Mouse (Mus musculus) midbrain, embryonic 12.5 days (tissue): ENCODE measurements around the gene Lmntd1. TPM values are rescaled to one million over a fixed set of nuclear protein-coding genes. Genes with fewer than 3 reads are reported as not detected.

Source experiments
- ATAC-seq: fragments of 200-750 bp; cut with Nextera tagmentation; 2 replicates; pipeline ENCODE4 v1.8.0; 2017; ENCODE audit warnings: low read depth, moderate TSS enrichment, moderate library complexity; ENCODE audit not compliant: low FRiP score
- H3K27ac ChIP-seq: fragments of 300-500 bp; sonication (generic); replicated peaks from 2 replicates; pipeline ENCODE4 v1.5.1; 2016; ENCODE audit warnings: mild to moderate bottlenecking
- H3K27me3 ChIP-seq: fragments of 300-500 bp; sonication (generic); 2 replicates; pipeline ENCODE4 v1.6.1; 2016; ENCODE audit warnings: mild to moderate bottlenecking
- H3K36me3 ChIP-seq: fragments of 300-500 bp; sonication (generic); 2 replicates; pipeline ENCODE4 v1.6.1; 2016
- H3K4me1 ChIP-seq: fragments of 300-500 bp; sonication (generic); 2 replicates; pipeline ENCODE4 v1.6.1; 2016
- H3K4me2 ChIP-seq: fragments of 300-500 bp; sonication (generic); replicated peaks from 2 replicates; pipeline ENCODE4 v1.6.1; 2016; ENCODE audit warnings: mild to moderate bottlenecking, moderate library complexity
- H3K4me3 ChIP-seq: fragments of 300-500 bp; sonication (generic); 2 replicates; pipeline ENCODE4 v1.5.1; 2016; ENCODE audit warnings: mild to moderate bottlenecking
- H3K9ac ChIP-seq: fragments of 300-500 bp; sonication (generic); replicated peaks from 2 replicates; pipeline ENCODE4 v1.6.1; 2016; ENCODE audit warnings: mild to moderate bottlenecking, moderate library complexity
- H3K9me3 ChIP-seq: fragments of 300-500 bp; sonication (generic); 2 replicates; pipeline ENCODE4 v1.6.1; 2016; ENCODE audit warnings: mild to moderate bottlenecking
- WGBS: fragments of 180-500 bp; shearing (Covaris S2); methylation state at CpG from one replicate; pipeline ENCODE4 v1.1.7; 2016; 5-methylcytosine and 5-hydroxymethylcytosine counted together
- polyA plus RNA-seq: library from polyadenylated mRNA; unstranded; fragments of >200 nt; fragmentation: Nextera tagmentation; extraction: Ambion mirVana; gene quantifications from 2 replicates; pipeline ENCODE4 v1.2.1, GENCODE M21; 2016

The Lmntd1 gene
- polyA plus RNA-seq, 1 experiment from 2014 or later, result 0.46 TPM

GRCm38 (mm10) chr6:145511265-145511664 lies 102.9 kb downstream of the Lmntd1 start:
- ATAC-seq, result no peak
- no peak overlapping the region for H3K27ac ChIP-seq
- no peaks in the 10 kb centered on the region for H3K9me3 ChIP-seq
- 43% methylated on average over 8 of the region's 8 CpGs for WGBS
- peaks cover 3% of the 10 kb centered on the region; the same call in 1 of the 2 replicates for H3K4me1 ChIP-seq
- no peak overlapping the region for H3K4me2 ChIP-seq
- no peak overlapping the region for H3K9ac ChIP-seq
- no peak overlapping the region for H3K4me3 ChIP-seq
- no peaks in the 10 kb centered on the region for H3K36me3 ChIP-seq
- no peaks in the 10 kb centered on the region for H3K27me3 ChIP-seq

- H3K36me3 ChIP-seq, result no peaks in the 10 kb centered on the region
- no peak overlapping the region for H3K27ac ChIP-seq
- H3K4me1 ChIP-seq, result no peaks in the 10 kb centered on the region
- no peaks in the 10 kb centered on the region for H3K9me3 ChIP-seq
- ATAC-seq, result no peak
- H3K9ac ChIP-seq, result no peak overlapping the region
- H3K4me2 ChIP-seq, result no peak overlapping the region
- WGBS, result 90% methylated on average over 12 of the region's 12 CpGs
- H3K27me3 ChIP-seq, result no peaks in the 10 kb centered on the region
- no peak overlapping the region for H3K4me3 ChIP-seq
Measured at GRCm38 (mm10) chr6:145508828-145509227, 105.3 kb downstream of the Lmntd1 start.

GRCm38 (mm10) chr6:145501751-145502150 lies 112.4 kb downstream of the Lmntd1 start:
- ATAC-seq, result no peak
- no peaks in the 10 kb centered on the region for H3K9me3 ChIP-seq
- 89% methylated on average over 7 of the region's 7 CpGs for WGBS

GRCm38 (mm10) chr6:145499574-145500546 lies 114.3 kb downstream of the Lmntd1 start:
- Histone ChIP-seq H3K4me3 (no peak overlapping the region), H3K4me2 (no peak overlapping the region), H3K9me3 (no peaks in the 10 kb centered on the region), H3K36me3 (no peaks in the 10 kb centered on the region), H3K27me3 (0 out of 2 replicates have a peak, but pooled peaks cover 3% of the 10 kb centered on the region), H3K9ac (no peak overlapping the region), H3K27ac (no peak overlapping the region), H3K4me1 (no peaks in the 10 kb centered on the region)
- no peak for ATAC-seq
- WGBS, result 85% methylated on average over 19 of the region's 19 CpGs

More at GRCm38 (mm10) chr6:145501751-145502150, 112.4 kb downstream of the Lmntd1 start:
- Histone ChIP-seq H3K4me3 (no peak overlapping the region), H3K9ac (no peak overlapping the region), H3K4me2 (no peak overlapping the region), H3K27me3 (0 out of 2 replicates have a peak, but pooled peaks cover 3% of the 10 kb centered on the region), H3K4me1 (no peaks in the 10 kb centered on the region), H3K27ac (no peak overlapping the region), H3K36me3 (no peaks in the 10 kb centered on the region)

- no peaks in the 10 kb centered on the region for H3K36me3 ChIP-seq
- no peaks in the 10 kb centered on the region for H3K9me3 ChIP-seq
- H3K9ac ChIP-seq, result no peak overlapping the region
- H3K4me2 ChIP-seq, result no peak overlapping the region
- H3K27ac ChIP-seq, result no peak overlapping the region
- no peaks in the 10 kb centered on the region for H3K4me1 ChIP-seq
- H3K27me3 ChIP-seq, result 0 out of 2 replicates have a peak, but pooled peaks cover 3% of the 10 kb centered on the region
- no peak overlapping the region for H3K4me3 ChIP-seq
- ATAC-seq, result no peak
- 92% methylated on average over 7 of the region's 7 CpGs for WGBS
Measured at GRCm38 (mm10) chr6:145495731-145496130, 118.4 kb downstream of the Lmntd1 start.

GRCm38 (mm10) chr6:145488251-145488650 lies 125.9 kb downstream of the Lmntd1 start:
- Histone ChIP-seq H3K4me3 (no peak overlapping the region), H3K27me3 (no peaks in the 10 kb centered on the region; the same call in 1 of the 2 replicates), H3K36me3 (no peaks in the 10 kb centered on the region), H3K9ac (no peak overlapping the region), H3K4me2 (no peak overlapping the region), H3K4me1 (peaks cover 10% of the 10 kb centered on the region; the same call in 1 of the 2 replicates), H3K9me3 (no peaks in the 10 kb centered on the region), H3K27ac (no peak overlapping the region)
- no peak for ATAC-seq
- 80% methylated on average over 2 of the region's 2 CpGs for WGBS

- H3K9me3 ChIP-seq, result no peaks in the 10 kb centered on the region
- peak overlapping the region; percentile 35 for H3K27ac ChIP-seq
- WGBS, result 62% methylated on average over 12 of the region's 12 CpGs
- H3K4me2 ChIP-seq, result no peak overlapping the region
- no peaks in the 10 kb centered on the region for H3K36me3 ChIP-seq
- no peak for ATAC-seq
- H3K9ac ChIP-seq, result no peak overlapping the region
- H3K4me1 ChIP-seq, result peaks cover 19% of the 10 kb centered on the region
- H3K27me3 ChIP-seq, result peaks cover 9% of the 10 kb centered on the region; the same call in 1 of the 2 replicates
- no peak overlapping the region for H3K4me3 ChIP-seq
Measured at GRCm38 (mm10) chr6:145485986-145486605, 128.0 kb downstream of the Lmntd1 start.

GRCm38 (mm10) chr6:145483318-145483674 lies 130.8 kb downstream of the Lmntd1 start:
- Histone ChIP-seq H3K4me3 (no peak overlapping the region), H3K36me3 (no peaks in the 10 kb centered on the region), H3K4me1 (peaks cover 19% of the 10 kb centered on the region), H3K9ac (no peak overlapping the region), H3K27me3 (peaks cover 16% of the 10 kb centered on the region), H3K4me2 (no peak overlapping the region), H3K9me3 (no peaks in the 10 kb centered on the region), H3K27ac (no peak overlapping the region)
- ATAC-seq, result no peak
- WGBS, result 72% methylated on average over 5 of the region's 5 CpGs

- ATAC-seq, result no peak
- Histone ChIP-seq H3K4me2 (no peak overlapping the region), H3K9ac (no peak overlapping the region), H3K27me3 (peaks cover 20% of the 10 kb centered on the region), H3K9me3 (no peaks in the 10 kb centered on the region), H3K4me3 (no peak overlapping the region), H3K4me1 (peaks cover 19% of the 10 kb centered on the region), H3K27ac (no peak overlapping the region), H3K36me3 (no peaks in the 10 kb centered on the region)
- WGBS, result 87% methylated on average over 17 of the region's 17 CpGs
Measured at GRCm38 (mm10) chr6:145482656-145483317, 131.3 kb downstream of the Lmntd1 start.

- H3K36me3 ChIP-seq, result no peaks in the 10 kb centered on the region
- peaks cover 20% of the 10 kb centered on the region for H3K27me3 ChIP-seq
- whole genome bisulfite sequencing, result 40% methylated on average over 14 of the region's 15 CpGs
- H3K27ac ChIP-seq, result no peak overlapping the region
- H3K4me1 ChIP-seq, result peaks cover 19% of the 10 kb centered on the region
- no peak overlapping the region for H3K4me3 ChIP-seq
- H3K4me2 ChIP-seq, result peak overlapping the region; percentile 32
- ATAC-seq, result peak; percentile 61; the same call in 1 of the 2 replicates
- H3K9ac ChIP-seq, result no peak overlapping the region
- no peaks in the 10 kb centered on the region for H3K9me3 ChIP-seq
Measured at GRCm38 (mm10) chr6:145481938-145482337, 132.2 kb downstream of the Lmntd1 start.

- Histone ChIP-seq H3K4me2 (no peak overlapping the region), H3K4me1 (peaks cover 9% of the 10 kb centered on the region), H3K36me3 (no peaks in the 10 kb centered on the region), H3K4me3 (no peak overlapping the region), H3K27ac (no peak overlapping the region), H3K27me3 (peaks cover 20% of the 10 kb centered on the region), H3K9me3 (no peaks in the 10 kb centered on the region), H3K9ac (no peak overlapping the region)
- ATAC-seq, result no peak
- 81% methylated on average over 4 of the region's 4 CpGs for WGBS
Measured at GRCm38 (mm10) chr6:145478821-145479271, 135.3 kb downstream of the Lmntd1 start.
